Mouse (Mus musculus): ENCODE data around the gene Gnas.
"Not testable (repeated sequence)": the region's sequence is repeated elsewhere in the genome, so short reads cannot be mapped to it uniquely, and the experiment has no call there.

Gene Gnas

DNA sequence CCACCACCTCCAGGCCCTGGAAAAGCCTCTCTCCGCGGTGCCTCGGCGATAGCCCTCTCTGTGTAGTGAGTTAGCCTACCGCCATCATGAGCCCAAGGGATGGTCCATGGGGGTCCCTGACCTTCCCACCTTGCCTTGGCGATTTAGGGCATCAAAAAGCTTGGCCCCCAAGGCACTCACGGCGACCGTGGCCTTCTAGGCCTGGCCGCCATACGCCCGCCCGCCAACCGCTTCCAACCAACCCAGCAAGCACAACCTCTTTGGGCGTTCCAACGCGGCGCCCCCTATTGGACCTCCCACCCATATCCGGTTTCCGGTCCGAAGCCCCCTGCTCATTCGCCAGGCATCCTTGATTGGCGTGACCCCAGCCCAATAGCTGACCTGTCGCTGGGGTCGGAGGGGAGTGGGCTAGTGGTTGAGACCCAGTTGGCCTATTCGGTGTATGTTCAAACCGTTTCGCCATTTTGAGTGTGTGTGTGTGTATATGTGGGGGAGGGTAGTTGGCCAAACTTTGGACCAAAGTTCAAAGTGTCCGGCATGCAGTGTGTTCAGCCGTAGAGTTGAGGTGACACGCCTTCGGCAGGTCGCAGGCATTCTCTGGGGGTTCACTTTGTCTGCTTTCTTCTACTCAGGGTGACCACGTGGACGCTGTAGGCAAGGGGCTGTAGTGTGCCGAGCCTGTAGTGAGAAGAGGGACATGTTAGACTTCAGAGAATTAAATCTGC, 11.2 kb downstream of the Gnas start:
- peak; percentile 94 for DNase-seq

- no peak for DNase-seq
These were observed 11.9 kb downstream of the Gnas start for GRCm38 (mm10) chr2:174295900-174296465.

DNA sequence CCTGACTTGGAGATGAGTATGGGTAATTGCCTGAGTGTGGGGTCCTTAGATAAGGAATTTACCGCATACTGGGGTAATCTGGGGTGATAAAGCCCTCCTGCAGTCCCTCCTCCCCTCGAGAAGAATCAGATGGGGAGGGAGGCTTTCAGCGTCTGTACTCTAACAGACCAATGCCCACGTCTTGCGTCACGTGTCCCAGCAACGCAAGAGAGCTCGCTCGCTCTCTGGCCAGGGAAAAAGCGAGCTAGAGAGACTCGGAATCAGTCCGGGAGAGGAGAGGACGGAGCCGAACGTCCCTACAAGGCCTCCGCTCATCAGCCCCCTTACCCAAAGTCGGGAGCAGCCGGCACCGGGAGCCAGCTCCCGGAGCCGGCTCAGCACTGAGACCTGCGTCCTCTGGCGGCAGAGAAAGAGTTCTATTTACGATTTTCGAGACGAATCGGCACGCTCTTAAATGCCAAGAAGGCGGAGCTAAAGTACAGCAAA, 13.0 kb downstream of the Gnas start:
- DNase-seq = peak; percentile 62

- DNase-seq = no peak
These were observed 13.7 kb downstream of the Gnas start for GRCm38 (mm10) chr2:174297851-174298250.

DNA sequence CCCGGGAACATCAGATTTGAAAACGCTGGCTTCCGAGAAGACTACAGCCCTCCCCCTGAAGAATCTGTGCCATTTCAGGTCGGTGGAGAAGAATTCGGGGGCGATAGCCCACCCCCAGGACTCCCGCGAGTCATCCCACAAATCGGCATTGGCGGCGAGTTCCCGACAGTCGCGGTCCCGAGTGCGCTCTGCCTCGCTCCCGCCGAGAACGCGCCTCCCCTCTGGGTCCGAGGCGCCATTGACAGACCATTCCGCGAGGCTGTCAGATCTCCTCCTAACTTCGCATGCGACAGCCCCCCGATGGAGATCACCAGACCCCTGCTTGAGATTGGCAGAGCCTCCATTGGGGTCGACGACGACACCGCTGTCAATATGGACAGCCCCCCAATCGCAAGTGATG, 14.4 kb downstream of the Gnas start:
- no peak for DNase-seq

- no peak for DNase-seq
These were observed 15.1 kb downstream of the Gnas start for GRCm38 (mm10) chr2:174299091-174299770.

- DNase-seq = no peak
These were observed 15.6 kb downstream of the Gnas start for GRCm38 (mm10) chr2:174299771-174300160.

DNA sequence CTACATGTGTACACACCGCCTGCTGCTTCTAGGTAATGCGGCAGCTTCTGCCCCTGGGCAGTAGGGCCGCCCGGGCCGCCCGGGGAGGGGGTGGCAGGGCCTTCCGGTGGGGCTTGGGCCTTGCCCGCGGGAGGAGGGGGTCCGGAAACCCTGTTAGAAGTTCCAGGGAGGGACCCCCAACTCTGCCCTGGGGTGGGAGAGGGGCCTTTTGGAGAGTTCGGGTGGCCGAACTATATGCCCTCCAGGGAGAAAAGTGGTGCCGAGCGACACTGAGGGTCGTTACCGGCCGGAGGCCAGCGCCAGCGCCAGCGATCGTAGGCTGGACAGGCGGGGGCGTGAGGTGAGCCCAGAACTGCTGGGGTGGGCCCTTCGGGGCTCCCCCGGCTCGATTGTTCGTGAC, 16.1 kb downstream of the Gnas start:
- DNase-seq = no peak

- DNase-seq = no peak
These were observed 16.5 kb downstream of the Gnas start for GRCm38 (mm10) chr2:174300666-174301065.

DNA sequence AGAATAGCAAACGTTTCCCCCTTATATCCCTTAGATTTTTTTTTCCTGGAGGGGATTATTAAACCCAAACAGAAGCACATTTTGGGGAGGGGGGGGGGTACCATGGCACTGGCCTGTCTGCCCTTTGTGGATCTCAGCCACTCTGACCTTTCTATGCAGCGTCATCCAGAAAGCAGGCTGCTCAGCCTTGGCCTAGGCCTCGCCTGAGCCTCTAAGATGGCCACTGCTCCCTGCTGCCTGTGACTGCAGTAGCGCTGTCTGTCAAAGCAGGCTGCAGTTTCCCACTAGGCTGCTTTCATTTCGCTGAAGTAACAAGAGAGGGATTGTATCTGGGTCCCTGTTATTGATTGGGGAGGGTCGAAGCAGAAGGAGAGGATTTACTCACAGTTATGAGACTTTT, 18.4 kb downstream of the Gnas start:
- no peak for DNase-seq

- DNase-seq = no peak
These were observed 21.5 kb downstream of the Gnas start for GRCm38 (mm10) chr2:174305646-174306045.

GRCm38 (mm10) chr2:174307903-174308302, 23.8 kb downstream of the Gnas start:
- DNase-seq = no peak

GRCm38 (mm10) chr2:174310913-174311514, 26.9 kb downstream of the Gnas start:
- peak; percentile 75 for DNase-seq

DNA sequence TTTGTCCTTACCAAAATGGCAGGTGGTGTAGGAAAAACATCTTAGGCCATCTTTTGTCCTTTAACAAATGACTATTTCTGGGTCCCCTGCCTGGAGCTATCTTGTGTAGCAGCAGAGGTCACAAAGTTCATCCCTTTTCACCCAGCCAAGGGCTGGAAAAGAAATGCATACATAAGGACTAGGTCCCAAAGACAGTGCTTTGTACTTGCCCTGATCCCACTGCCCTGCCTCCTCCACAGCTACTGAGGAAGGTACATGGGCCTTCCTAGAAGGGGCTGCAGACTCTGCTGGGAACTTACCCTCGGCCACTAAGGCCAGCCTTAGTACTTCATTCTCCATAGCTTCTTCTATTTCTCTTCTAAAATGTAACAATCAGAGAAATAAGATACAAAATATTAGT, 27.5 kb downstream of the Gnas start:
- no peak for DNase-seq

GRCm38 (mm10) chr2:174312118-174312647, 28.1 kb downstream of the Gnas start:
- DNase-seq = peak; percentile 83

GRCm38 (mm10) chr2:174312661-174313060, 28.5 kb downstream of the Gnas start:
- DNase-seq = no peak

GRCm38 (mm10) chr2:174315445-174315844, 31.3 kb downstream of the Gnas start:
- DNase-seq = not testable (repeated sequence)

DNA sequence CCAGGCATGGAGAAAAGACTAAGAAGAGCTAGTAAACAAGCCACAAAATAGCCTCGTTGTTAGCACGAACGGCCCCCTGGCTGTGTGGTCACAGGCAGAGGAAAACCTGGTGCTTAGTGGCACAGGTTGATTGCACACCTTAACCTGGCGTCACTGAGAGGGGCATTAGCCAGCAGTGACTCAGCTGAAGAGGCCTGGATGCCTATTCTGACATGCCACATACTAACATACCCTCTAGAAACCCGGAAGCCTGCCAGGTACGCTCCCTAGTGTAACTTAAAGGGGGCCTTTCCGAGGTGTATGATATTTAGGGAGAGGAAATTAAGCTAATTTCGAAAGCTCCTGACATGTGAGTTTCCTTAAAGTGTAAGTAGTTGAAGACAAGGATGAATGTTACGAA, 32.5 kb downstream of the Gnas start:
- no peak for DNase-seq

GRCm38 (mm10) chr2:174325989-174326388, 41.9 kb downstream of the Gnas start:
- DNase-seq = no peak

DNA sequence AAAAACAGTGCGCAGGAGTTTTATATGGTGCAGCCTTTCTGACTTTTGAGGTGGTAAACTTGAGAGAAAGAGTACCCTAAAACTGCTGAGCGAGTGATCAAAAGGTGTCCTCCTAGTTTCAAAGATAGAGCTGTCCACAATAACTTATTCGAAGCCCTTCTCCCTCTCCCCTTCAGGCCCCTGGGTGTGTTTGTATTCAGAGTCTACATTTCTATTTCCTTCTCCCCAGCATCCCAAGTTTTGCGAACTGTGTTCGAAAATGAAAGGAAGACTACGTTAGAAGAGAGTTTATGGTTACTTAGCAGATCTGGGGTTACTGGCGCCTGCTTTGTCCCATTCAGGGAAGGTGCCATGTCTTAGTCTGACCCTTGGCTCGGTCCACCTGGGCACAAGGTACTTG, 42.4 kb downstream of the Gnas start:
- no peak for DNase-seq

- DNase-seq = peak; percentile 69
These were observed 43.3 kb downstream of the Gnas start for GRCm38 (mm10) chr2:174327295-174327981.

DNA sequence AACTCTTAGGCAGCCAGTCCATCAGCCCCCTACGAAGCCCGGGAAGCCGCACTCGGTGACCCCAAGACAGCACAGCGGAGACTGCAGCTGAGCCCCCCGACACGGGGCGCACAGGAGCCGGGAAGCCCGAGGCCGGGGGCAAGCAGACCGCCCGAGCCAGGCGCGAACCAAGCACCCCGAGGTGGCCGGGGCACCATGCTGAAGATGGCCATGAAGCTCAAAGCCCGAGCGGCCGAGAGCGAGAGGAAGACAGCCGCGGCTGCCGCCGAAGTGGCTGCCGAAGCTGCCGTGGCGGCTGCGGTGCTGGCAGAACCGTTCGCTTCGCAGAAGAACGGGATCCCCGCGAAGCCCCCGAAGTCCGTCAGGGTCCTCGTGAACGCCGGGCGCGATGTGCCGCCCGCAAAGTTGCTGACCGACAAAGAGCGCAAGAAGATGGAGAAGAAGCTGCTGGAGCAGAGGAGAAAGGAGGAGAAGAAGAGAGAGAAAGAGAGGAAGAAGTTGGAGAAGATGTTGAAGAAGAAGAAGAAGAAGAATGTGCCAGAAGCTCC, 44.3 kb downstream of the Gnas start:
- no peak for DNase-seq

All from right cerebral cortex, postnatal 4 days (tissue).